Mouse (Mus musculus): ENCODE results near the gene Cd44.

DNA sequence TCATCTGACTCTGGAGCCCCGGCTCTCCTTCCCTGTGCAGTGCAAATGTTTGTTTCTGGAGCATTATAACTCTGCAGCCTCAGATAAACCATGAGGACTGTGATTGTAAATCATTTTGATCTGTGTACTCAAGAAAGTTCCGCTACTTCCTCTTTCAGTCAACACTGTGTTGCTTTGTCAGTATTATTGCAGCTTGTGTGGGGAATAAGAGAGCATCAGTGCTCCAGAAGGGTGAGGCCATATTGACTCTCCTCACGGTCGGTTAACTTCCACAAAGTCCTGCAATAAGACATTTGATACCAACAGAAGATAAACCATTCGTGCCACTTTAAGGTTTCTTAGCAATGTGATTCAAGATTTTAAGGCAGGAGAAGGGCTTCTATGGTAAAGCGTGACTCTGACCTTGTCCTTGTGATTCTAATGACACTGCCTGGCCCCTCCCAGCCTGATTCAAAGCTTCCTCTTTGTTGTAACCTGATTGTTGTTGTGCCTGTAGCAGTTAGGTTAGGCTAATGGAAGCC lies 86.1 kb downstream of the Cd44 start:
- TF ChIP-seq CEBPB (IDR thresholded peaks at IDR 0.05; ENCODE audit: insufficient read depth, poor library complexity, severe bottlenecking) (no peak), POLR2A (IDR thresholded peaks at IDR 0.05; ENCODE audit: insufficient read length, low read depth) (no peak), E2F4 (IDR thresholded peaks at IDR 0.05; ENCODE audit: insufficient read depth) (no peak), TCF12 (IDR thresholded peaks at IDR 0.05; ENCODE audit: insufficient read depth, poor library complexity, severe bottlenecking) (no peak), MYOD1 (IDR thresholded peaks at IDR 0.05; ENCODE audit: control insufficient read depth in 1 of 3, insufficient read length in 2 of 3, low read depth in 2 of 3) (no peak)

Data from myocyte (in vitro differentiated cells).